Mouse (Mus musculus) forebrain, embryonic 11.5 days (tissue): ENCODE data around the gene Shf. TPM values are rescaled to one million over a fixed set of nuclear protein-coding genes. Genes with fewer than 3 reads are reported as not detected.
A peak's percentile ranks its signal among the peaks of the same experiment; 100 is the strongest.
"Not testable (repeated sequence)": the region's sequence is repeated elsewhere in the genome, so short reads cannot be mapped to it uniquely, and the experiment has no call there.

ENCODE experiments used
- ATAC-seq: fragments of 200-750 bp; cut with Nextera tagmentation; replicated peaks from 2 replicates; pipeline ENCODE4 v1.8.0; 2017; ENCODE audit warnings: moderate TSS enrichment; ENCODE audit not compliant: low FRiP score
- DNase-seq: peaks from one replicate; pipeline ENCODE4 v3.0.0-alpha.2; 2017; ENCODE audit warnings: low spot score
- H3K27ac ChIP-seq: fragments of 300-500 bp; sonication (generic); 2 replicates; pipeline ENCODE4 v1.5.1; 2014; ENCODE audit warnings: low read depth, low read length
- H3K27me3 ChIP-seq: fragments of 300-500 bp; sonication (generic); 2 replicates; pipeline ENCODE4 v1.6.1; 2014; ENCODE audit warnings: mild to moderate bottlenecking, low read length, mixed read lengths; ENCODE audit not compliant: control insufficient read depth, insufficient read depth
- H3K36me3 ChIP-seq: fragments of 300-500 bp; sonication (generic); 2 replicates; pipeline ENCODE4 v1.6.1; 2014; ENCODE audit warnings: mild to moderate bottlenecking, low read length, moderate library complexity, mixed read lengths; ENCODE audit not compliant: control insufficient read depth, insufficient read depth
- H3K4me1 ChIP-seq: fragments of 300-500 bp; sonication (generic); replicated peaks from 2 replicates; pipeline ENCODE4 v1.6.1; 2014; ENCODE audit warnings: low read length, mixed read lengths; ENCODE audit not compliant: control insufficient read depth, insufficient read depth
- H3K4me2 ChIP-seq: fragments of 300-500 bp; sonication (generic); 2 replicates; pipeline ENCODE4 v1.6.1; 2014; ENCODE audit warnings: low read depth, mild to moderate bottlenecking, low read length, moderate library complexity, mixed read lengths; ENCODE audit not compliant: severe bottlenecking
- H3K4me3 ChIP-seq: fragments of 300-500 bp; sonication (generic); 2 replicates; pipeline ENCODE4 v1.5.1; 2014; ENCODE audit warnings: low read depth, low read length
- H3K9ac ChIP-seq: fragments of 300-500 bp; sonication (generic); 2 replicates; pipeline ENCODE4 v1.6.1; 2014; ENCODE audit warnings: low read length
- H3K9me3 ChIP-seq: fragments of 300-500 bp; sonication (generic); 2 replicates; pipeline ENCODE4 v1.6.1; 2016; ENCODE audit warnings: low read length, mixed read lengths; ENCODE audit not compliant: control insufficient read depth
- WGBS: fragments of 180-500 bp; shearing (Covaris S2); extraction: QIAGEN DNeasy Blood & Tissue Kit; methylation state at CpG from one replicate; pipeline ENCODE4 v1.1.7; 2014; 5-methylcytosine and 5-hydroxymethylcytosine counted together
- polyA plus RNA-seq: library from polyadenylated mRNA; unstranded; fragments of >200 nt; fragmentation: Nextera tagmentation; extraction: Ambion mirVana; gene quantifications from 2 replicates; pipeline ENCODE4 v1.2.1, GENCODE M21; 2014

The Shf gene
- polyA plus RNA-seq, result 5.2 and 6.9 TPM in 2 replicates

- Histone ChIP-seq H3K27me3 (no peaks in the 10 kb centered on the region), H3K27ac (peak within 1 kb of the TSS; percentile 25; the same call in 1 of the 2 replicates), H3K4me1 (peaks cover 8% of the 10 kb centered on the region; the same call in 1 of the 2 replicates), H3K9me3 (no peaks in the 10 kb centered on the region), H3K4me3 (peak within 1 kb of the TSS; percentile 90), H3K36me3 (no peaks in the 10 kb centered on the region), H3K4me2 (peak within 1 kb of the TSS; percentile 91), H3K9ac (peak within 1 kb of the TSS; percentile 91)
- ATAC-seq (peak; percentile 96), DNase-seq (peak; percentile 98)
- 2% methylated on average over 37 of the region's 54 CpGs for WGBS
Observed at GRCm38 (mm10) chr2:122368995-122369739, at the start of gene Shf. Gene Shf, minus strand, starts transcription at chr2:122369162.

- no peaks in the 10 kb centered on the region for H3K27me3 ChIP-seq
- no peaks in the 10 kb centered on the region for H3K4me1 ChIP-seq
- no peak overlapping the region for H3K4me2 ChIP-seq
- no peak overlapping the region for H3K4me3 ChIP-seq
- no peaks in the 10 kb centered on the region for H3K36me3 ChIP-seq
- DNase-seq (no peak), ATAC-seq (no peak)
- 84% methylated on average over 7 of the region's 7 CpGs for WGBS
- no peak overlapping the region for H3K27ac ChIP-seq
- H3K9ac ChIP-seq, result no peak overlapping the region
- H3K9me3 ChIP-seq, result no peaks in the 10 kb centered on the region
Observed at GRCm38 (mm10) chr2:122408928-122409327, 40.0 kb upstream of the Shf start.

- Histone ChIP-seq H3K9me3 (no peaks in the 10 kb centered on the region), H3K4me2 (no peak overlapping the region), H3K9ac (no peak overlapping the region), H3K27me3 (no peaks in the 10 kb centered on the region), H3K4me1 (no peaks in the 10 kb centered on the region), H3K36me3 (no peaks in the 10 kb centered on the region), H3K27ac (no peak overlapping the region), H3K4me3 (no peak overlapping the region)
- ATAC-seq (no peak), DNase-seq (no peak)
- 93% methylated on average over 2 of the region's 2 CpGs for WGBS
Observed at GRCm38 (mm10) chr2:122407607-122408006, 38.6 kb upstream of the Shf start.

- no peaks in the 10 kb centered on the region for H3K4me1 ChIP-seq
- WGBS, result 85% methylated on average over 1 of the region's 1 CpGs
Observed at GRCm38 (mm10) chr2:122396150-122396549, 27.2 kb upstream of the Shf start.

GRCm38 (mm10) chr2:122387135-122387534 lies 18.2 kb upstream of the Shf start:
- not testable (repeated sequence) for H3K9me3 ChIP-seq, DNase-seq, H3K4me1 ChIP-seq, H3K4me3 ChIP-seq, ATAC-seq, H3K36me3 ChIP-seq, H3K4me2 ChIP-seq, H3K27ac ChIP-seq, H3K27me3 ChIP-seq, H3K9ac ChIP-seq
- 92% methylated on average over 3 of the region's 3 CpGs for WGBS

More at GRCm38 (mm10) chr2:122396150-122396549, 27.2 kb upstream of the Shf start:
- Histone ChIP-seq H3K4me3 (no peak overlapping the region), H3K4me2 (no peak overlapping the region), H3K9ac (no peak overlapping the region), H3K27ac (no peak overlapping the region), H3K36me3 (no peaks in the 10 kb centered on the region), H3K27me3 (no peaks in the 10 kb centered on the region), H3K9me3 (no peaks in the 10 kb centered on the region)
- no peak for ATAC-seq
- no peak for DNase-seq

GRCm38 (mm10) chr2:122385095-122385494 lies 16.1 kb upstream of the Shf start:
- H3K36me3 ChIP-seq, result no peaks in the 10 kb centered on the region
- no peak overlapping the region for H3K27ac ChIP-seq
- no peak for DNase-seq
- no peak overlapping the region for H3K4me2 ChIP-seq
- H3K4me3 ChIP-seq, result no peak overlapping the region
- no peak overlapping the region for H3K9ac ChIP-seq
- ATAC-seq, result no peak
- H3K9me3 ChIP-seq, result no peaks in the 10 kb centered on the region
- H3K4me1 ChIP-seq, result no peaks in the 10 kb centered on the region
- 42% methylated on average over 3 of the region's 3 CpGs for WGBS
- H3K27me3 ChIP-seq, result no peaks in the 10 kb centered on the region

GRCm38 (mm10) chr2:122382121-122382520 lies 13.2 kb upstream of the Shf start:
- ATAC-seq (no peak), DNase-seq (no peak)
- WGBS, result 81% methylated on average over 6 of the region's 6 CpGs
- H3K9ac ChIP-seq, result no peak overlapping the region
- no peak overlapping the region for H3K4me3 ChIP-seq
- no peaks in the 10 kb centered on the region for H3K36me3 ChIP-seq
- H3K27ac ChIP-seq, result no peak overlapping the region
- H3K4me1 ChIP-seq, result no peaks in the 10 kb centered on the region
- no peak overlapping the region for H3K4me2 ChIP-seq
- H3K27me3 ChIP-seq, result no peaks in the 10 kb centered on the region
- H3K9me3 ChIP-seq, result no peaks in the 10 kb centered on the region

GRCm38 (mm10) chr2:122381329-122382103 lies 12.6 kb upstream of the Shf start:
- no peaks in the 10 kb centered on the region for H3K27me3 ChIP-seq
- no peaks in the 10 kb centered on the region for H3K36me3 ChIP-seq
- H3K4me3 ChIP-seq, result no peak overlapping the region
- 78% methylated on average over 16 of the region's 16 CpGs for WGBS
- ATAC-seq, result no peak
- H3K9ac ChIP-seq, result no peak overlapping the region
- no peak for DNase-seq
- H3K9me3 ChIP-seq, result no peaks in the 10 kb centered on the region
- no peaks in the 10 kb centered on the region for H3K4me1 ChIP-seq
- H3K4me2 ChIP-seq, result no peak overlapping the region
- no peak overlapping the region for H3K27ac ChIP-seq
